Mouse (Mus musculus) erythroblast, embryonic 14.5 days (primary cell): ENCODE results near the gene Trappc11.

Source experiments
- GATA1 ChIP-seq: IDR thresholded peaks from 2 replicates; pipeline ENCODE4 v1.6.1; 2012; ENCODE audit warnings: low read length, inconsistent platforms, mixed read lengths
- TAL1 ChIP-seq: IDR thresholded peaks from 3 replicates; pipeline ENCODE4 v1.6.1; 2012; ENCODE audit warnings: low read length, inconsistent platforms, mixed read lengths

GRCm38 (mm10) chr8:47560801-47561200 is 27.5 kb upstream of the Trappc11 start:
- TF ChIP-seq GATA1 (no peak), TAL1 (no peak)
